Mouse (Mus musculus) embryonic facial prominence, embryonic 14.5 days (tissue): ENCODE measurements at regions not wholly inside any gene's neighbourhood (a gene's known extent, or its start where the extent isn't known, plus 50 kb on each side); places are given as distances from the start of the nearest gene placed in this dataset.
A peak's percentile ranks its signal among the peaks of the same experiment; 100 is the strongest.

Experiments used
- ATAC-seq: fragments of 200-750 bp; cut with Nextera tagmentation; 2 replicates; pipeline ENCODE4 v1.8.0; 2017; ENCODE audit warnings: low read depth, moderate number of reproducible peaks, moderate TSS enrichment
- DNase-seq: peaks from one replicate; pipeline ENCODE4 v3.0.0-alpha.2; 2015; ENCODE audit warnings: low spot score
- H3K27ac ChIP-seq: fragments of 300-500 bp; sonication (generic); replicated peaks from 2 replicates; pipeline ENCODE4 v1.5.1; 2014; ENCODE audit warnings: low read depth, mild to moderate bottlenecking, low read length, moderate library complexity
- H3K27me3 ChIP-seq: fragments of 300-500 bp; sonication (generic); replicated peaks from 2 replicates; pipeline ENCODE4 v1.6.1; 2014; ENCODE audit warnings: low read length; ENCODE audit not compliant: control insufficient read depth, insufficient read depth
- H3K36me3 ChIP-seq: fragments of 300-500 bp; sonication (generic); 2 replicates; pipeline ENCODE4 v1.6.1; 2014; ENCODE audit warnings: low read length, mixed read lengths; ENCODE audit not compliant: control insufficient read depth, insufficient read depth
- H3K4me1 ChIP-seq: fragments of 300-500 bp; sonication (generic); 2 replicates; pipeline ENCODE4 v1.6.1; 2014; ENCODE audit warnings: antibody characterized with exemption, low read length; ENCODE audit not compliant: control insufficient read depth, insufficient read depth
- H3K4me2 ChIP-seq: fragments of 300-500 bp; sonication (generic); 2 replicates; pipeline ENCODE4 v1.6.1; 2014; ENCODE audit warnings: low read depth, mild to moderate bottlenecking, low read length, moderate library complexity, mixed read lengths
- H3K4me3 ChIP-seq: fragments of 300-500 bp; sonication (generic); 2 replicates; pipeline ENCODE4 v1.5.1; 2014; ENCODE audit warnings: low read depth, mild to moderate bottlenecking, low read length
- H3K9ac ChIP-seq: fragments of 300-500 bp; sonication (generic); 2 replicates; pipeline ENCODE4 v1.6.1; 2014; ENCODE audit warnings: low read depth, mild to moderate bottlenecking, low read length, moderate library complexity, mixed read lengths
- H3K9me3 ChIP-seq: fragments of 300-500 bp; sonication (generic); 2 replicates; pipeline ENCODE4 v1.6.1; 2016; ENCODE audit warnings: low read length; ENCODE audit not compliant: control insufficient read depth
- WGBS: fragments of 180-500 bp; shearing (Covaris S2); extraction: QIAGEN DNeasy Blood & Tissue Kit; methylation state at CpG from one replicate; pipeline ENCODE4 v1.1.7; 2014; 5-methylcytosine and 5-hydroxymethylcytosine counted together

DNA sequence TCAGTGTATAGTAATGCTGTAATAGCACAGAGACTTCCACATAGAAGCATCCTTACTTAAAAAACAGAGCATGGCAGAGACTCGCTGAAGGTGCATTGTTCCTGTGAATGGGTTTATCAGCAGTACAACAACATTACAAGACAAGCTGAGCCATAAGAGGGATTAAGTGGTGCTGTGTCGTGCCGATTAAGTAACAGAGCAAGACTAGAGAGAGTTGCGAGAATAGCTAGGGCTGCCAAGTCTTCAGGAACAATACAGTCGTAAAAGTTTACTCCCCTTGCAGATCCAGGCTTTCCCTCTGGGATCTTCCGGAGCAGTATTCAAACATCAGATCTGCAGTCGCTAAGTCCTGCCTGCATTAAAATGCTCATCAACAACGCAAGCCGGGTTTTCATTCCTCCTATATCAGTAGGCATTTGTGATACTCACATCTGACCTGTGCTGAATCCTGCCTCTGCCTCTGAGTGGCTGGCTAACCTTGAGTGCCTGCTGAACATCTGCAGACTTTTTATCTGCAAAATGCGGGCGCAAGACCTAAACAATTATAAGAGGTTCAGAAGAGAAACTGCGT, 247.1 kb downstream of the Ttll7 start:
- peak; percentile 56 for DNase-seq
- peaks cover 18% of the 10 kb centered on the region for H3K4me1 ChIP-seq
- peak overlapping the region; percentile 30 for H3K4me2 ChIP-seq
- peaks cover 4% of the 10 kb centered on the region; the same call in 1 of the 2 replicates for H3K27me3 ChIP-seq
- H3K4me3 ChIP-seq, result no peak overlapping the region
- H3K27ac ChIP-seq, result no peak overlapping the region
- no peak overlapping the region for H3K9ac ChIP-seq
- ATAC-seq, result peak; percentile 14; the same call in 1 of the 2 replicates
- no peaks in the 10 kb centered on the region for H3K9me3 ChIP-seq
- H3K36me3 ChIP-seq, result no peaks in the 10 kb centered on the region
- 42% methylated on average over 12 of the region's 12 CpGs for WGBS

- Histone ChIP-seq H3K9ac (0 out of 2 replicates have a peak overlapping the region, but pooled peaks have one; percentile 14), H3K4me1 (peaks cover 18% of the 10 kb centered on the region), H3K4me3 (no peak overlapping the region), H3K27me3 (peaks cover 4% of the 10 kb centered on the region; the same call in 1 of the 2 replicates), H3K9me3 (no peaks in the 10 kb centered on the region), H3K36me3 (no peaks in the 10 kb centered on the region), H3K4me2 (no peak overlapping the region), H3K27ac (0 out of 2 replicates have a peak overlapping the region, but pooled peaks have one; percentile 15)
- 36% methylated on average over 7 of the region's 7 CpGs for WGBS
- no peak for DNase-seq
- ATAC-seq, result peak; percentile 28; the same call in 1 of the 2 replicates
Measured at GRCm38 (mm10) chr3:147101053-147101764, 249.0 kb downstream of the Ttll7 start.

DNA sequence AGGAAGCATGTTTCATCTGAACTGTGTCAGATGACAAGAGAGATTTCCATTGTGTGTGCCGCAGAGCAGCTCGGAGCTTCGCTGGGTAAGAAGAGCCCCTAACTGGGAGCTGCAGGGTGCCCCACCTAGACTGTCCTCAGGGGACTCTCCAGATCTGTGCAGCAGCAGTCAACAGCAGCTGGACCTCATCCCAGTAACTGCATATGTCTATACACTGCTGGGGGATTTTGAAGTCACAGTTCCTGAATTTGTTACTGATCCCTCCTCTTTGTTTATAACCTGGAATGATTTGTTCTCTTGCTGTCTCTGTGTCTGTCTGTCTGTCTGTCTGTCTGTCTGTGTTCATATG, 249.6 kb downstream of the Ttll7 start:
- Histone ChIP-seq H3K9ac (peak overlapping the region; percentile 14; the same call in 1 of the 2 replicates), H3K4me2 (no peak overlapping the region), H3K4me1 (peaks cover 18% of the 10 kb centered on the region), H3K4me3 (no peak overlapping the region), H3K36me3 (no peaks in the 10 kb centered on the region), H3K27me3 (peaks cover 4% of the 10 kb centered on the region; the same call in 1 of the 2 replicates), H3K9me3 (no peaks in the 10 kb centered on the region), H3K27ac (0 out of 2 replicates have a peak overlapping the region, but pooled peaks have one; percentile 15)
- WGBS, result 29% methylated on average over 3 of the region's 3 CpGs
- ATAC-seq (peak; percentile 57; the same call in 1 of the 2 replicates), DNase-seq (peak; percentile 53)

GRCm38 (mm10) chr3:147103428-147103827, 251.3 kb downstream of the Ttll7 start:
- 65% methylated on average over 7 of the region's 7 CpGs for WGBS
- H3K4me3 ChIP-seq, result no peak overlapping the region
- H3K9ac ChIP-seq, result no peak overlapping the region
- H3K27me3 ChIP-seq, result peaks cover 1% of the 10 kb centered on the region; the same call in 1 of the 2 replicates
- DNase-seq, result no peak
- peaks cover 13% of the 10 kb centered on the region for H3K4me1 ChIP-seq
- H3K27ac ChIP-seq, result no peak overlapping the region
- no peak overlapping the region for H3K4me2 ChIP-seq
- no peaks in the 10 kb centered on the region for H3K36me3 ChIP-seq
- no peak for ATAC-seq
- H3K9me3 ChIP-seq, result no peaks in the 10 kb centered on the region

DNA sequence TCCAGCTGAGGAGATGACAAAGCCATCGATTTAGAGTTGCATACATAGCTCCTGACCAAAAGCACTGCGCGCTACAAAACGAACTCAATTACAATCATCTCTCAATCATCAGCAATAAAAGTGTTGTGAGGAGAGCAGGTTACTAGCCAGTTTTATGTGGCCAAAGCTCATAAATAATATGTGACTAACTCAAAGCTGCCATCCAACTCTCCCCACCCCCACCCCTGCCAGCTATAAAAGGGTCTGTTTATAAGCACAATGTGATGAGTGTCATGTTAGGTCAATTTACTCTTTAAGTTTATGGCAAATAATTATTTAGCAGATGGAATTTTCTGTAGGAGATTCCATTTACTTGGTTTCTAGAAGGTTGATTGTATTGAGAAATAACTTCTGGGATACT, 265.4 kb downstream of the Ttll7 start:
- Histone ChIP-seq H3K4me2 (no peak overlapping the region), H3K9ac (no peak overlapping the region), H3K9me3 (no peaks in the 10 kb centered on the region), H3K4me1 (no peaks in the 10 kb centered on the region), H3K4me3 (no peak overlapping the region), H3K36me3 (no peaks in the 10 kb centered on the region), H3K27ac (no peak overlapping the region), H3K27me3 (no peaks in the 10 kb centered on the region)
- WGBS, result 98% methylated on average over 4 of the region's 4 CpGs
- ATAC-seq (no peak), DNase-seq (no peak)

DNA sequence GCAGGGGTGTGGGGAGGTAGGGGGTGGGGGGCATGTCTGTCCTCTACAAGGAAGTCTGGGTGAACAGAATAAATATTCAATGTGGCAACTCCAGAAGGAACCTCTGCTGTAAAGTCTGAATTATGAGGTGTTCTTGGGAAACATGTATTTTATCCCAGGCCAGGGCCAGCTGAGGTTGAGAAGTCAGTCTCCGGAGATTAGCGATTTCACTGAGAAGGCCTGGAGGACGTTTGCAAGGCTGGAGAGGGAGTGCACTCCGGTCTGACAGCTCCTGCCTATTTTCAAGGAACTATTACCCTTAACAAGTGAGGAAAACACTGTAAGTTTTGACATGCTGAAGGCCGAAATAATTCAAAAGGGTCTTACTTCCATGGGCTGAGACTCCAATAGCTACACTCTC, 265.9 kb downstream of the Ttll7 start:
- DNase-seq, result no peak
- Histone ChIP-seq H3K9ac (no peak overlapping the region), H3K9me3 (no peaks in the 10 kb centered on the region), H3K36me3 (no peaks in the 10 kb centered on the region), H3K27ac (no peak overlapping the region), H3K4me3 (no peak overlapping the region), H3K4me1 (no peaks in the 10 kb centered on the region), H3K4me2 (no peak overlapping the region), H3K27me3 (no peaks in the 10 kb centered on the region)
- WGBS, result 70% methylated on average over 5 of the region's 5 CpGs
- ATAC-seq, result no peak

- no peaks in the 10 kb centered on the region for H3K4me1 ChIP-seq
- no peaks in the 10 kb centered on the region for H3K9me3 ChIP-seq
- 92% methylated on average over 6 of the region's 6 CpGs for WGBS
- H3K27ac ChIP-seq, result no peak overlapping the region
- H3K27me3 ChIP-seq, result no peaks in the 10 kb centered on the region
- no peaks in the 10 kb centered on the region for H3K36me3 ChIP-seq
- DNase-seq (no peak), ATAC-seq (no peak)
- H3K4me2 ChIP-seq, result no peak overlapping the region
- H3K9ac ChIP-seq, result no peak overlapping the region
- H3K4me3 ChIP-seq, result no peak overlapping the region
Measured at GRCm38 (mm10) chr3:147118622-147119021, 266.5 kb downstream of the Ttll7 start.

- H3K27ac ChIP-seq, result no peak overlapping the region
- no peak for ATAC-seq
- WGBS, result 71% methylated on average over 6 of the region's 6 CpGs
- no peaks in the 10 kb centered on the region for H3K4me1 ChIP-seq
- no peak for DNase-seq
- H3K4me2 ChIP-seq, result no peak overlapping the region
- no peak overlapping the region for H3K4me3 ChIP-seq
- H3K27me3 ChIP-seq, result no peaks in the 10 kb centered on the region
- H3K36me3 ChIP-seq, result no peaks in the 10 kb centered on the region
- no peak overlapping the region for H3K9ac ChIP-seq
- H3K9me3 ChIP-seq, result no peaks in the 10 kb centered on the region
Measured at GRCm38 (mm10) chr3:147121826-147122225, 269.7 kb downstream of the Ttll7 start.

DNA sequence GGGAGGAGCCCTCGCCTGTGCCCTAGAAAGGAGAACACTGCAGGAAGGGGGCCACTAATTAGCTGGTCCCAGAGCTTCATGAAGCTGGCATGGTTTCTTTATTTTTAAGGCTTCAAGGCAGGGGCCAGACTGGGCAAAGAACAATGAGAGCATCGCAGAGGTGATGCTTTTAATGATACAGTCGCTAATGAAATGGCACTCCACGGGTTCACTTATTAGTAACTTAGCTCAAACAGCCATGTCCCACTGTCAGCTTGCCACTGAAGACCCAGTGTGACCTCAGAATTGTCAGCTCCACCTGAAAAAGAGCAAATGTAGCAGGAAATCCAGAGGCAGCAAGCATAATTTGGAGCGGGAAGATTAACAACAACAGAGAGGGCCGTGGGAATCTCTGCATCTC, 275.6 kb downstream of the Ttll7 start:
- Histone ChIP-seq H3K27me3 (no peaks in the 10 kb centered on the region), H3K9me3 (no peaks in the 10 kb centered on the region), H3K4me3 (no peak overlapping the region), H3K4me1 (no peaks in the 10 kb centered on the region), H3K36me3 (no peaks in the 10 kb centered on the region), H3K4me2 (no peak overlapping the region), H3K9ac (no peak overlapping the region), H3K27ac (no peak overlapping the region)
- WGBS, result 76% methylated on average over 6 of the region's 6 CpGs
- DNase-seq (no peak), ATAC-seq (no peak)
